Mouse (Mus musculus) forebrain, embryonic 14.5 days (tissue): ENCODE results near the gene 9130019O22Rik. TPM values are rescaled to one million over a fixed set of nuclear protein-coding genes. Genes with fewer than 3 reads are reported as not detected.
A peak's percentile ranks its signal among the peaks of the same experiment; 100 is the strongest.
"Not testable (repeated sequence)": the region's sequence is repeated elsewhere in the genome, so short reads cannot be mapped to it uniquely, and the experiment has no call there.

Source experiments
- ATAC-seq: fragments of 200-750 bp; cut with Nextera tagmentation; 2 replicates; pipeline ENCODE4 v1.8.0; 2017; ENCODE audit warnings: mild to moderate bottlenecking, moderate library complexity
- DNase-seq: peaks from one replicate; pipeline ENCODE4 v3.0.0-alpha.2; 2015; ENCODE audit warnings: low spot score
- H3K27ac ChIP-seq: fragments of 300-500 bp; sonication (generic); 2 replicates; pipeline ENCODE4 v1.5.1; 2014; ENCODE audit warnings: low read depth, mild to moderate bottlenecking, control low read depth, low read length, moderate library complexity
- H3K27me3 ChIP-seq: fragments of 300-500 bp; sonication (generic); replicated peaks from 2 replicates; pipeline ENCODE4 v1.6.1; 2014; ENCODE audit warnings: low read length, control low read depth, mixed read lengths; ENCODE audit not compliant: control insufficient read depth, insufficient read depth
- H3K36me3 ChIP-seq: fragments of 300-500 bp; sonication (generic); 2 replicates; pipeline ENCODE4 v1.6.1; 2014; ENCODE audit warnings: low read length, control low read depth; ENCODE audit not compliant: control insufficient read depth, insufficient read depth
- H3K4me1 ChIP-seq: fragments of 300-500 bp; sonication (generic); 2 replicates; pipeline ENCODE4 v1.6.1; 2014; ENCODE audit warnings: antibody characterized with exemption, low read length, control low read depth; ENCODE audit not compliant: control insufficient read depth, insufficient read depth
- H3K4me2 ChIP-seq: fragments of 300-500 bp; sonication (generic); 2 replicates; pipeline ENCODE4 v1.6.1; 2014; ENCODE audit warnings: mild to moderate bottlenecking, control low read depth, low read length
- H3K4me3 ChIP-seq: fragments of 300-500 bp; sonication (generic); 2 replicates; pipeline ENCODE4 v1.5.1; 2014; ENCODE audit warnings: low read depth, low read length, control low read depth
- H3K9ac ChIP-seq: fragments of 300-500 bp; sonication (generic); 2 replicates; pipeline ENCODE4 v1.6.1; 2014; ENCODE audit warnings: mild to moderate bottlenecking, low read length, control low read depth, moderate library complexity
- H3K9me3 ChIP-seq: fragments of 300-500 bp; sonication (generic); replicated peaks from 2 replicates; pipeline ENCODE4 v1.6.1; 2016; ENCODE audit warnings: low read length, control low read depth, mixed read lengths; ENCODE audit not compliant: control insufficient read depth
- WGBS: fragments of 180-500 bp; shearing (Covaris S2); extraction: QIAGEN DNeasy Blood & Tissue Kit; methylation state at CpG from one replicate; pipeline ENCODE4 v1.1.7; 2014; 5-methylcytosine and 5-hydroxymethylcytosine counted together
- polyA plus RNA-seq: library from polyadenylated mRNA; unstranded; fragments of >200 nt; fragmentation: Nextera tagmentation; extraction: Ambion mirVana; gene quantifications from 2 replicates; pipeline ENCODE4 v1.2.1, GENCODE M21; 2014

Gene 9130019O22Rik
- polyA plus RNA-seq, 1 experiment from 2014 or later, result 6.6 TPM

- H3K4me1 ChIP-seq, result peaks cover 10% of the 10 kb centered on the region; the same call in 1 of the 2 replicates
- no peak overlapping the region for H3K4me2 ChIP-seq
- ATAC-seq (no peak), DNase-seq (no peak)
- no peaks in the 10 kb centered on the region for H3K9me3 ChIP-seq
- 76% methylated on average over 7 of the region's 7 CpGs for WGBS
- no peaks in the 10 kb centered on the region for H3K27me3 ChIP-seq
- no peak overlapping the region for H3K27ac ChIP-seq
- H3K9ac ChIP-seq, result no peak overlapping the region
- no peak overlapping the region for H3K4me3 ChIP-seq
- H3K36me3 ChIP-seq, result peaks cover 7% of the 10 kb centered on the region
Observed at GRCm38 (mm10) chr7:127390306-127390705, 3.3 kb upstream of the 9130019O22Rik start.

- not testable (repeated sequence) for ATAC-seq, H3K9me3 ChIP-seq, H3K4me1 ChIP-seq, H3K27ac ChIP-seq, H3K4me2 ChIP-seq, H3K9ac ChIP-seq, H3K4me3 ChIP-seq, DNase-seq, H3K36me3 ChIP-seq, H3K27me3 ChIP-seq
Observed at GRCm38 (mm10) chr7:127388201-127388600, 1.2 kb upstream of the 9130019O22Rik start.

GRCm38 (mm10) chr7:127385560-127385959 lies 1.4 kb downstream of the 9130019O22Rik start:
- H3K4me3 ChIP-seq, H3K9ac ChIP-seq, H3K9me3 ChIP-seq, DNase-seq, H3K36me3 ChIP-seq, H3K27me3 ChIP-seq, H3K4me1 ChIP-seq, H3K27ac ChIP-seq, H3K4me2 ChIP-seq, ATAC-seq: not testable (repeated sequence)
- 94% methylated on average over 4 of the region's 4 CpGs for WGBS

GRCm38 (mm10) chr7:127378310-127378921 lies 8.6 kb downstream of the 9130019O22Rik start:
- Histone ChIP-seq H3K27me3 (no peaks in the 10 kb centered on the region), H3K27ac (no peak overlapping the region), H3K9ac (no peak overlapping the region), H3K4me1 (no peaks in the 10 kb centered on the region), H3K4me2 (no peak overlapping the region), H3K36me3 (0 out of 2 replicates have a peak, but pooled peaks cover 6% of the 10 kb centered on the region), H3K9me3 (no peaks in the 10 kb centered on the region), H3K4me3 (no peak overlapping the region)
- no peak for ATAC-seq
- DNase-seq, result no peak
- 83% methylated on average over 6 of the region's 6 CpGs for WGBS

GRCm38 (mm10) chr7:127375271-127376245 lies 11.4 kb downstream of the 9130019O22Rik start, which contains the start of gene Zfp747:
Gene Zfp747, minus strand, starts transcription at chr7:127376050.
- WGBS, result 3% methylated on average over 49 of the region's 49 CpGs
- Histone ChIP-seq H3K9ac (peak within 1 kb of the TSS; percentile 77), H3K4me3 (peak within 1 kb of the TSS; percentile 65), H3K27ac (peak within 1 kb of the TSS; percentile 52), H3K4me2 (peak within 1 kb of the TSS; percentile 70)
- H3K4me1 ChIP-seq, H3K27me3 ChIP-seq, H3K9me3 ChIP-seq, H3K36me3 ChIP-seq: not testable (repeated sequence)
- ATAC-seq, result peak; percentile 97
- peak; percentile 97 for DNase-seq

- H3K9me3 ChIP-seq, H3K27ac ChIP-seq, H3K36me3 ChIP-seq, H3K27me3 ChIP-seq, H3K9ac ChIP-seq, ATAC-seq, H3K4me1 ChIP-seq, H3K4me2 ChIP-seq, DNase-seq, H3K4me3 ChIP-seq: not testable (repeated sequence)
- 76% methylated on average over 3 of the region's 3 CpGs for WGBS
Observed at GRCm38 (mm10) chr7:127371870-127372269, 15.1 kb downstream of the 9130019O22Rik start.

- ATAC-seq (no peak), DNase-seq (no peak)
- Histone ChIP-seq H3K4me3 (no peak overlapping the region), H3K9ac (no peak overlapping the region), H3K4me1 (no peaks in the 10 kb centered on the region), H3K4me2 (no peak overlapping the region), H3K27me3 (no peaks in the 10 kb centered on the region), H3K27ac (no peak overlapping the region), H3K9me3 (no peaks in the 10 kb centered on the region), H3K36me3 (0 out of 2 replicates have a peak, but pooled peaks cover 6% of the 10 kb centered on the region)
- 81% methylated on average over 2 of the region's 2 CpGs for WGBS
Observed at GRCm38 (mm10) chr7:127371213-127371612, 15.8 kb downstream of the 9130019O22Rik start.

GRCm38 (mm10) chr7:127366249-127366648 lies 20.7 kb downstream of the 9130019O22Rik start:
- no peak for ATAC-seq
- 90% methylated on average over 3 of the region's 3 CpGs for WGBS
- Histone ChIP-seq H3K36me3 (no peaks in the 10 kb centered on the region), H3K9me3 (no peaks in the 10 kb centered on the region), H3K4me3 (no peak overlapping the region), H3K4me2 (no peak overlapping the region), H3K9ac (no peak overlapping the region), H3K27me3 (no peaks in the 10 kb centered on the region), H3K4me1 (peaks cover 2% of the 10 kb centered on the region; the same call in 1 of the 2 replicates), H3K27ac (no peak overlapping the region)
- DNase-seq, result no peak
